Mouse (Mus musculus): ENCODE measurements around the gene Fgd1. TPM values are rescaled to one million over a fixed set of nuclear protein-coding genes. Genes with fewer than 3 reads are reported as not detected.

Gene Fgd1
- polyA plus RNA-seq, 1 experiment from 2014 or later: 7.7 TPM

GRCm38 (mm10) chrX:151050337-151050736 lies 4.4 kb downstream of the Fgd1 start:
- 73% methylated on average over 7 of the region's 7 CpGs for WGBS
- H3K36me3 ChIP-seq: no peaks in the 10 kb centered on the region
- no peaks in the 10 kb centered on the region for H3K9me3 ChIP-seq
- no peak overlapping the region for H3K27ac ChIP-seq
- no peaks in the 10 kb centered on the region for H3K4me1 ChIP-seq
- H3K9ac ChIP-seq: no peak overlapping the region
- ATAC-seq (ENCODE audit: insufficient read depth, low FRiP score, low read depth): no peak
- no peaks in the 10 kb centered on the region for H3K27me3 ChIP-seq (replicated peaks)
- no peak overlapping the region for H3K4me3 ChIP-seq (replicated peaks)
- H3K4me2 ChIP-seq: no peak overlapping the region

- no peak overlapping the region for H3K4me3 ChIP-seq (replicated peaks)
- 46% methylated on average over 6 of the region's 6 CpGs for WGBS
- H3K27ac ChIP-seq: no peak overlapping the region; the same call in 1 of the 2 replicates
- no peaks in the 10 kb centered on the region for H3K27me3 ChIP-seq (replicated peaks)
- no peak overlapping the region for H3K9ac ChIP-seq
- H3K4me1 ChIP-seq: no peaks in the 10 kb centered on the region
- ATAC-seq (ENCODE audit: insufficient read depth, low FRiP score, low read depth): no peak
- no peaks in the 10 kb centered on the region for H3K36me3 ChIP-seq
- H3K4me2 ChIP-seq: peak overlapping the region; percentile 21
- H3K9me3 ChIP-seq: no peaks in the 10 kb centered on the region
These were observed 8.5 kb downstream of the Fgd1 start for GRCm38 (mm10) chrX:151054489-151054888.

DNA sequence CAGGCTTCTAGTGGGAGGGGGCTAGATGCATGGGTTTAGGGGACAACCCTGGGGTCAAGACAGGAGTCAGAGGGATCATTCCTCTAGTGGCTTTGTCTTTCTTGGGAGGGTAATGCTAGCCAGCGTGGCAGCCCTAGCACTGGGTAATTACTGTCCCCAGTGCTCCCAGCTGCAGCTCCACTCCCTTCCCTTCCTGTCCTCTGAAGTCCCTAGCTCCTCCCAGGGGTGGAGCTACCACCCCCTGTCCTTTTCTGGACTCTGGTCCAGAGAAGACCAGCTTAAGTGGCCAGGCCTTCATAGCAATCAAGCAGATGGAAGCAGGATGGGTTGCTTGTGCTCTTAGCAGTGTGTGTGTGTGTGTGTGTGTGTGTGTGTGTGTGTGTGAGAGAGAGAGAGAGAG lies 9.6 kb downstream of the Fgd1 start:
- Histone ChIP-seq H3K9me3 (no peaks in the 10 kb centered on the region), H3K4me1 (no peaks in the 10 kb centered on the region), H3K9ac (no peak overlapping the region), H3K4me3 (replicated peaks) (no peak overlapping the region), H3K27ac (no peak overlapping the region; the same call in 1 of the 2 replicates), H3K4me2 (no peak overlapping the region), H3K27me3 (replicated peaks) (no peaks in the 10 kb centered on the region), H3K36me3 (no peaks in the 10 kb centered on the region)
- peak; percentile 79; the same call in 1 of the 2 replicates for ATAC-seq (ENCODE audit: insufficient read depth, low FRiP score, low read depth)
- 13% methylated on average over 1 of the region's 1 CpGs for WGBS

GRCm38 (mm10) chrX:151059346-151059745 lies 13.4 kb downstream of the Fgd1 start:
- Histone ChIP-seq H3K36me3 (no peaks in the 10 kb centered on the region), H3K9ac (no peak overlapping the region), H3K9me3 (no peaks in the 10 kb centered on the region), H3K4me2 (no peak overlapping the region), H3K4me1 (no peaks in the 10 kb centered on the region), H3K4me3 (replicated peaks) (no peak overlapping the region), H3K27me3 (replicated peaks) (no peaks in the 10 kb centered on the region), H3K27ac (no peak overlapping the region)
- no peak for ATAC-seq (ENCODE audit: insufficient read depth, low FRiP score, low read depth)
- WGBS: 81% methylated on average over 1 of the region's 1 CpGs

DNA sequence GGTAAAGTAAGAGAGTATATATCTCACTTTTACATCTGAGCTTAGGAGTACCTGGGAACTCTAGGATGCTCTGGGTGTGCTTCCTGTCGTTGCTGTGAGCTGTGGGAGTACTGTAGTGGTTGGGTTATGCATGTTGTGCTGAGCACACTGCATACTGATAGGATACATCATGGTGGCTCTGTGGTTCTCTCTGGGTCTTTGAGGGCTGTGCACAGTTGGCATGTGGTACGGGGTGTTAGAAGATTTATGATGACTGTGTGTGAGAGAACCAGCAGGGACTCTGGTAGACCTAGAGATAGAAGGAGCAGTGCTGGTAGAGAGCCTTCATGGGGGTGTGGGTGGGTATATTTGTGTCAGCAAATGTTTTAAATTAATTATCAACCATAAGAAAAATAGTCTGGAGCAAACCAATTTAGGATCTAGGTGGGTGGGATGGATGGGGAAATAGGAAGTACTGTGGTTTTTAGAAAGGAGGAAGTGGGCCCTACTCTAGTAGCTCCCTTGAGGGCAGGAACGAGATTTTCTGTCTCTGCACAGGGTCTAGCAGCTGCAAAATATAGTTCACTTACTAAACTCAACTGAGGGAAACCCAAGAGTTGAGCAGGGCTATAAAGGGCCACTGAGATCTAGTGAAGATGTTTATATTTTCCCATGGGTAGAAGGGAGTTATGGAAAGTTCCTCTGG lies 15.8 kb downstream of the Fgd1 start:
- 56% methylated on average over 3 of the region's 3 CpGs for WGBS
- H3K4me2 ChIP-seq: no peak overlapping the region
- H3K9me3 ChIP-seq: no peaks in the 10 kb centered on the region
- no peak for ATAC-seq (ENCODE audit: insufficient read depth, low FRiP score, low read depth)
- no peaks in the 10 kb centered on the region for H3K27me3 ChIP-seq (replicated peaks)
- no peaks in the 10 kb centered on the region for H3K36me3 ChIP-seq
- no peak overlapping the region for H3K9ac ChIP-seq
- no peak overlapping the region for H3K4me3 ChIP-seq (replicated peaks)
- no peaks in the 10 kb centered on the region for H3K4me1 ChIP-seq
- no peak overlapping the region for H3K27ac ChIP-seq

DNA sequence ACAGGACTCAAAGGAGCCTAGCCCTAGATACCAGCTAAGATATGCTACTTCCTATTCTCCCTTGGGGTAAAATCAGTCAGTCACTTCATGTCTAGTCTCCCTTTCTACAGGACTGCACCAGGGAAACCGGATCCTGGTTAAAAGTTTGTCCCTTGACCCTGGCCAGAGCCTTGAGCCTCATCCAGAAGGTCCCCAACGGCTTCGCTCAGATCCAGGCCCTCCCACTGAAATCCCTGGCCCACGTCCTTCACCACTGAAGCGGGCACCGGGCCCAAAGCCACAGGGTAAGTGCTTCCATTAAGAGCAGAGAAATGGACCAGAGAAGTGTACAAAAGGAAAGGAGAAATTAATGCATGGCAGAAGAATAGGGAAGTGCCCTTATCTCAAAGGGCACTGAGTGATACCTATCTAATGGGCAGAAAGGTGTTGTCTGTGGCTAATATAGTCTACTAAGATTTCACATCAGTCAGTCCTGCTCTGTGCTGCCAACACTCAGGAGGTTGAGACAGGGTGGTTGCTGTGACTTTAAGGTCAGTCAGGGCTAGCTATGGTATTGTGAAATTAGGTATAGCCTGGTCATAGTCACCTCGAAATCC lies 20.2 kb downstream of the Fgd1 start:
- H3K36me3 ChIP-seq: no peaks in the 10 kb centered on the region
- no peak overlapping the region for H3K4me2 ChIP-seq
- no peaks in the 10 kb centered on the region for H3K4me1 ChIP-seq
- H3K9ac ChIP-seq: no peak overlapping the region
- no peak overlapping the region for H3K27ac ChIP-seq
- H3K4me3 ChIP-seq (replicated peaks): no peak overlapping the region
- no peak for ATAC-seq (ENCODE audit: insufficient read depth, low FRiP score, low read depth)
- WGBS: 87% methylated on average over 7 of the region's 7 CpGs
- no peaks in the 10 kb centered on the region for H3K9me3 ChIP-seq
- no peaks in the 10 kb centered on the region for H3K27me3 ChIP-seq (replicated peaks)

GRCm38 (mm10) chrX:151067876-151068275 lies 21.9 kb downstream of the Fgd1 start:
- 94% methylated on average over 5 of the region's 5 CpGs for WGBS
- no peak overlapping the region for H3K9ac ChIP-seq
- ATAC-seq (ENCODE audit: insufficient read depth, low FRiP score, low read depth): no peak
- H3K4me2 ChIP-seq: no peak overlapping the region
- no peaks in the 10 kb centered on the region for H3K4me1 ChIP-seq
- H3K9me3 ChIP-seq: no peaks in the 10 kb centered on the region
- no peak overlapping the region for H3K27ac ChIP-seq
- H3K27me3 ChIP-seq (replicated peaks): no peaks in the 10 kb centered on the region
- no peaks in the 10 kb centered on the region for H3K36me3 ChIP-seq
- H3K4me3 ChIP-seq (replicated peaks): no peak overlapping the region

GRCm38 (mm10) chrX:151076007-151076406 lies 30.1 kb downstream of the Fgd1 start:
- Histone ChIP-seq H3K4me1 (no peaks in the 10 kb centered on the region), H3K4me2 (no peak overlapping the region), H3K36me3 (no peaks in the 10 kb centered on the region)

DNA sequence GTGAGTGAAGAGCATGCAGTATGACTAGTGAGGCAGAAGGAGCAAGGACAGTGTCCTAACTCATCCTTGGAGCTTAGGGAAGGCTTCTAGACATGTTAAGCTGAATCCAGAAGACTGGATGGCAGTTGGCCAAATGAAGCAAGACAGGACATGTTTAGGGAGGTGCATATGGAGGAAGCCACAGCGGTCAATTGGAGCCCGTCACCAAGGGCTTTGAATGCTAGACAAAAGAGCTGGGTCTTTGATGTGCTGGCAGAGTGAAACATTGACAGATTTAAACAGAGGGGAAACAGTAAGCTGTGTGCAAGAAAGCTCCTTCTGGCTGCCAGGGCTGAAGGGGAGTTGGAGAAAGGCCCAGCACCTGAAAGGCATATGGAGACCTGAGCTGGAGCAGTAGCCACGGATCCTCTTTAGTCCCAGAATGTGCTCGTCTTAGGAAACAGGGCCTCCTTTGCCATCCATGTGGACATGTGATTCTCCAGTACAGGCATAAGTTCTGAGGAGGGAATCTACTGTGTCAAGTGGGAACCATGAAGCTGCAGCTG lies 31.1 kb downstream of the Fgd1 start:
- H3K27ac ChIP-seq: no peak overlapping the region
- no peaks in the 10 kb centered on the region for H3K4me1 ChIP-seq
- no peaks in the 10 kb centered on the region for H3K9me3 ChIP-seq
- no peak overlapping the region for H3K4me3 ChIP-seq (replicated peaks)
- ATAC-seq (ENCODE audit: insufficient read depth, low FRiP score, low read depth): no peak
- no peaks in the 10 kb centered on the region for H3K36me3 ChIP-seq
- H3K4me2 ChIP-seq: no peak overlapping the region
- H3K9ac ChIP-seq: no peak overlapping the region
- WGBS: 76% methylated on average over 4 of the region's 4 CpGs
- no peaks in the 10 kb centered on the region for H3K27me3 ChIP-seq (replicated peaks)

More at GRCm38 (mm10) chrX:151076007-151076406, 30.1 kb downstream of the Fgd1 start:
- 90% methylated on average over 5 of the region's 5 CpGs for WGBS
- H3K4me3 ChIP-seq (replicated peaks): no peak overlapping the region
- H3K27ac ChIP-seq: no peak overlapping the region
- ATAC-seq (ENCODE audit: insufficient read depth, low FRiP score, low read depth): no peak
- no peaks in the 10 kb centered on the region for H3K27me3 ChIP-seq (replicated peaks)
- H3K9me3 ChIP-seq: no peaks in the 10 kb centered on the region
- no peak overlapping the region for H3K9ac ChIP-seq

DNA sequence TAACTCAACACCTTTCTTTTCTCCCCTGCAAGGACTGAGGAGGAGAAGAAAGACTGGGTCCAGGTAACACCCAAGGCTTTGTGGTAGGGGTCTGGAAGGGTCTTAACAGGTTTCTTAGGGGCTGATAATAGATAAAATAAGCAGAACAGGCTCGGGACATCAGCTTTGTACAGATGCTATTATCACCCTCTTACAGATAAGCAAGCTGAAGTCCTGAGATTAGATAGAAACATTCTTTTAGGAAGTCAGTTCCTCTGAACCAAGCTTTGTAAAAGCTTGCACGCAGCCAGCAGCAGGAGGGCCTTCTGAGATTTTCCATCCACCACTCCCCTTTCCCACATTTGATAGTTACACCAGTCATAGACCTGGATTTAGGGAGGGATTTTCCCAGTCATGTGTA lies 39.6 kb downstream of the Fgd1 start:
- H3K27ac ChIP-seq: no peak overlapping the region
- ATAC-seq (ENCODE audit: insufficient read depth, low FRiP score, low read depth): no peak
- no peak overlapping the region for H3K9ac ChIP-seq
- H3K4me2 ChIP-seq: no peak overlapping the region
- no peaks in the 10 kb centered on the region for H3K27me3 ChIP-seq (replicated peaks)
- no peaks in the 10 kb centered on the region for H3K4me1 ChIP-seq
- WGBS: 67% methylated on average over 2 of the region's 2 CpGs
- H3K4me3 ChIP-seq (replicated peaks): no peak overlapping the region
- no peaks in the 10 kb centered on the region for H3K36me3 ChIP-seq
- H3K9me3 ChIP-seq: no peaks in the 10 kb centered on the region

DNA sequence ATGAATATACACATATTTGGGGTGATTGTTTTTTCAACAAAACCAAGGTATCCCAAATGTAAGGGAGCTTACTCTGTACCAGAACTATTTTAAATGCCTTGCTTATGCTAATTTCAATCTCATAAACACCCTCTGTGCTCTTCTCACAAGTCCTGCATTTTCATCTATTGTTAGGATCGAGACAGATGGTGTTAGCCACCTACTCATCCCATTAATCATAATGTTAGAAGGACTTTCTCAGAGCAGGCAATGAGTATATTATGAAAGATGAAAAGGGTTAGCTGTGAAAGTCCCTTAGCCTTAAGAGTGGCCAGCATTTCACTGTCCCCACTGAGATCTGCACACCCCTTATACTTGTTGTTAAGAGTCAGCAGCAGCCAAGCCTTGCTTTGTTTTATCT lies 41.5 kb downstream of the Fgd1 start:
- H3K4me2 ChIP-seq: no peak overlapping the region
- 57% methylated on average over 1 of the region's 1 CpGs for whole genome bisulfite sequencing
- H3K9me3 ChIP-seq: no peaks in the 10 kb centered on the region
- H3K27ac ChIP-seq: no peak overlapping the region
- ATAC-seq (ENCODE audit: insufficient read depth, low FRiP score, low read depth): no peak
- no peak overlapping the region for H3K4me3 ChIP-seq (replicated peaks)
- H3K36me3 ChIP-seq: no peaks in the 10 kb centered on the region
- no peaks in the 10 kb centered on the region for H3K4me1 ChIP-seq
- no peak overlapping the region for H3K9ac ChIP-seq
- H3K27me3 ChIP-seq (replicated peaks): no peaks in the 10 kb centered on the region

- no peaks in the 10 kb centered on the region for H3K27me3 ChIP-seq (replicated peaks)
- peak within 1 kb of the TSS; percentile 37; the same call in 1 of the 2 replicates for H3K9ac ChIP-seq
- ATAC-seq (ENCODE audit: insufficient read depth, low FRiP score, low read depth): peak; percentile 78; the same call in 1 of the 2 replicates
- H3K36me3 ChIP-seq: no peaks in the 10 kb centered on the region
- no peak within 1 kb of the TSS for H3K27ac ChIP-seq
- no peaks in the 10 kb centered on the region for H3K9me3 ChIP-seq
- 30% methylated on average over 35 of the region's 35 CpGs for WGBS
- H3K4me2 ChIP-seq: peak within 1 kb of the TSS; percentile 53
- no peaks in the 10 kb centered on the region for H3K4me1 ChIP-seq
- H3K4me3 ChIP-seq (replicated peaks): peak within 1 kb of the TSS; percentile 63
These were observed 50.5 kb downstream of the Fgd1 start, which contains the start of gene Tsr2 for GRCm38 (mm10) chrX:151096171-151097058. Tsr2 (minus strand) TSS chrX:151096543.
